Mouse (Mus musculus): ENCODE results near the gene Plscr3. TPM values are rescaled to one million over a fixed set of nuclear protein-coding genes. Genes with fewer than 3 reads are reported as not detected.
A peak's percentile ranks its signal among the peaks of the same experiment; 100 is the strongest.

Plscr3 gene
- polyA plus RNA-seq, 1 experiment from 2014 or later, result 148 TPM

DNA sequence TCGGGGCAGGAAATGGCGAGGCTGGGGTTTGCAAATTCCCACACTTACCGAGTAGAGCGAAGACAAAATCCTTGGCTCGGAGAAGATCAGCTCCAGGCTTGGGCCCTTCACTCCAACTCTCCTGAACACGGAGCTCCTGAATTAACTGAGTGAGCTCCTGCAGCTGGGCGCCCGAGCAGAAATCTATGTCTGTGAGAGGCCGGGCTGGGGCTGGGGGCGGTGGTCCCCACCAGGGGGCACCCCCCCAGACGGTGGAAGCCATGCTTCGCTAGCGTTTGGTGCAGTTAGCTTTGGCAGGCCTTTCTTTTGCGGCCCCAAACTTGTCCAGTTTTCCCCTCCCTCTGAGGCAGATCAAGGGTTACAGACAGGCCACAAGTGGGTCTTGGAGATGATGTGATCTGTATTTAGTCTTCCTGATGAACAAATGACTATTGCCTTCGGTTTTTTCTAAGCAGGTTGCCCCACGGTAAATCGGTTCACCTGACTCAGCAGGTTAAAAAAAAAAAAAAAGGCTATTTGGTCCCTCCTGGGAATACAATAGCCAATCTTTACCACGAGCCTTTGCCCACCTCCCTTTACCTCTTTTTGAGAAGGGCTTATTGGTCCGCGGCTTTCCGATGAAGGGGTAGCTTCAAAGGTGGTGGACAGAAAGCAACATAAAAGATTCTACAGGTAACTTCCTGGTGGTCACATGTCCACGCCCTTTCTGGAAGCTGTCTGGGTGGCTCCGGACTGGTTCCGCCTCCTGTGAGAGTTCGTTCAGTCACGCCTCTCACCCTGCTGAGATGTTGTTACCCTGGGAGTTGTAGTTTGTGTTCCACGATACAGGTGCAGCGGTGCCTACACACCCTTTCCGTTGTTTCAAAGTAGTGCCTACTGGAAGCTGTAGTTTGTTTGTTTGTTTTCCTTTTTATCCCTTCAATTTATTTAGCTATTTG lies 40.9 kb upstream of the Plscr3 start, which contains the start of gene Tmem102:
TSS of gene Tmem102 (minus strand) at position 653 of the 938 bp plus-strand sequence.
- Histone ChIP-seq H3K9me3 (replicated peaks) (no peaks in the 10 kb centered on the region), H3K36me3 (no peaks in the 10 kb centered on the region), H3K4me1 (peaks cover 50% of the 10 kb centered on the region), H3K4me3 (replicated peaks) (peak within 1 kb of the TSS; percentile 63), H3K4me2 (replicated peaks) (peak within 1 kb of the TSS; percentile 97), H3K27me3 (peaks cover 22% of the 10 kb centered on the region), H3K9ac (peak within 1 kb of the TSS; percentile 12; the same call in 1 of the 2 replicates), H3K27ac (replicated peaks) (no peak within 1 kb of the TSS)
- 9% methylated on average over 29 of the region's 29 CpGs for WGBS
- no peak for ATAC-seq (ENCODE audit: insufficient number of reproducible peaks, low FRiP score, low TSS enrichment, low read depth)

DNA sequence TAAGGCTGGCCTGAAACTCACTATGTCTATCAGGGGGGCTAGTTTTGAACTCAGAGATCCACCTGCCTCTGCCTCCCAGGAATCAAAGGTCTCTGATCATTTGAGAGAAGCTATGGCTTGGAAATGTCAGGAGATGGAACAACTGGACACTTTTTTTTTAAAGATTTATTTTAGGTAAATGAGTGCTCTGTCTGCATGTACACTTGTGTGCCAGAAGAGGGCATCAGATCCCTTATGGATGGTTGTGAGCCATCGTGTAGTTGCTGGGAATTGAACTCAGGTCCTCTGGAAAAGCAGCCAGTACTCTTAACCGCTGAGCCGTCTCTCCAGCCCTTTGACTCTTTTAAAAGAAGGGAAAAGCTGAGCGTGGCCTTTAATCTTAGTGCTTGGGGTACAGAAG lies 39.8 kb upstream of the Plscr3 start:
- WGBS, result 74% methylated on average over 4 of the region's 4 CpGs
- H3K9ac ChIP-seq, result no peak overlapping the region
- peaks cover 39% of the 10 kb centered on the region for H3K4me1 ChIP-seq
- H3K4me3 ChIP-seq (replicated peaks), result no peak overlapping the region
- peaks cover 22% of the 10 kb centered on the region for H3K27me3 ChIP-seq
- no peaks in the 10 kb centered on the region for H3K36me3 ChIP-seq
- no peak overlapping the region for H3K4me2 ChIP-seq (replicated peaks)
- no peaks in the 10 kb centered on the region for H3K9me3 ChIP-seq (replicated peaks)
- no peak for ATAC-seq (ENCODE audit: insufficient number of reproducible peaks, low FRiP score, low TSS enrichment, low read depth)
- H3K27ac ChIP-seq (replicated peaks), result no peak overlapping the region

DNA sequence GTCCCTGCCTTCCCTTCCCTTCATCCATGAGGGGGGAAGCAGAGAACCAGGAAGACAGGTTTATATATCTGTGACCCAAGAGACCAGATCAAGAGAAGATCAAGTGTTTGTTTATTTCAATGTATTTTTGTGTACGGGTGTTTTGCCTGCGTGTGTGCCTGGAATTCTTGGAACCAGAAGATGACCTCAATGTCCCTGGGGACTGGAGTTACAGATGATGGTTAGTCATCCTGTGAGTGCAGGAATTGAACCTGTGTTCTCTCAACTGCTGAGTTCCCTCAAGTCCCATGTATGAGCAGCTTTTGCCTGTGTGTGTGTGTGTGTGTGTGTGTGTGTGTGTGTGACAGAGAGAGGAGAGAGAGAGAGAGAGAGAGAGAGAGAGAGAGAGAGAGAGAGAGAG lies 38.5 kb upstream of the Plscr3 start:
- no peak for ATAC-seq (ENCODE audit: insufficient number of reproducible peaks, low FRiP score, low TSS enrichment, low read depth)

DNA sequence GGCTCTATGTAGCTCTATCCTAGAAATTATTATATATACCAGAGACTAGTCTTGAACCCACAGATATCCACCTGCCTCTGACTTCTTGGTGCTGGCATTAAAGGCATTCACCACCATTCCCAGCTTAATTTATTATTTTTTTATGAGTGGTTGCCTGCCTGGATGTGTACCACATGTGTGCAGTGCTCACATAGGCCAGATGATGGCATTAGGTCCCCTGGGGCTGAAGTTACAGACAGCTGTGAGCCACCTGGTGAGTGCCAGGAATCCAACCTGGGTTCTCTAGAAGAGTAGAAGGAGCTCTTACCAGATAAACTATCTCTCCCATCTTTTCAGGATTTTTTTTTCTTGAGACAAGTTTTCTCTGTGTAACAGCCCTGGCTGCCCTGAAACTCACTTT lies 35.9 kb upstream of the Plscr3 start:
- Histone ChIP-seq H3K36me3 (no peaks in the 10 kb centered on the region), H3K9me3 (replicated peaks) (no peaks in the 10 kb centered on the region), H3K4me2 (replicated peaks) (no peak overlapping the region), H3K27ac (replicated peaks) (no peak overlapping the region), H3K4me1 (no peaks in the 10 kb centered on the region), H3K9ac (no peak overlapping the region), H3K4me3 (replicated peaks) (no peak overlapping the region), H3K27me3 (peaks cover 5% of the 10 kb centered on the region; the same call in 1 of the 2 replicates)
- ATAC-seq (ENCODE audit: insufficient number of reproducible peaks, low FRiP score, low TSS enrichment, low read depth), result no peak

More for the DNA sequence above, 38.5 kb upstream of the Plscr3 start:
- Histone ChIP-seq H3K9ac (no peak overlapping the region), H3K36me3 (no peaks in the 10 kb centered on the region), H3K4me1 (peaks cover 26% of the 10 kb centered on the region), H3K27me3 (peaks cover 17% of the 10 kb centered on the region), H3K4me2 (replicated peaks) (no peak overlapping the region), H3K27ac (replicated peaks) (no peak overlapping the region), H3K9me3 (replicated peaks) (no peaks in the 10 kb centered on the region), H3K4me3 (replicated peaks) (no peak overlapping the region)
- 68% methylated on average over 2 of the region's 2 CpGs for WGBS

DNA sequence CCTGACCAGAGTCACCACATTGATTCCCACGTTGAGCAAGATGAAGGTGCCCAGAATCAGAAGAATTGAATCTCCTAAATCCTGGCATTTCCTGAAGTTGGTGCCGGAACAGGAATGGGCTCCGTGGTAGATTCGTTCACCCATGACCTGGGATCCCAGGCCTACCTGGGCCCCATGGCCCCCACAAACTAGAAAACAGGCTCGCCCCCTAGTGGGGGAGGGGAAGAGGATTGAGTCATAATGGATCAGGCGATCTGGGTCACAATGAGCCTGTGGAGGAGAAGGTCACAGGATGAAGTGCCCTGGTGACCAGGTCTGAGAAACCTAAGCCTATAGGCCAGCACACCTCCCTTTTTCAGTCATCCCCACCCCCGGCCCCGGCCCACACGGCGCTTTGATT lies 31.0 kb upstream of the Plscr3 start, which contains the start of gene Gm39566:
TSS of gene Gm39566 (minus strand) at position 144 of the 400 bp plus-strand sequence.
- no peak within 1 kb of the TSS for H3K4me3 ChIP-seq (replicated peaks)
- WGBS, result 61% methylated on average over 10 of the region's 10 CpGs
- no peak for ATAC-seq (ENCODE audit: insufficient number of reproducible peaks, low FRiP score, low TSS enrichment, low read depth)
- H3K36me3 ChIP-seq, result no peaks in the 10 kb centered on the region
- no peak within 1 kb of the TSS for H3K27ac ChIP-seq (replicated peaks)
- no peak within 1 kb of the TSS for H3K4me2 ChIP-seq (replicated peaks)
- no peak within 1 kb of the TSS for H3K9ac ChIP-seq
- H3K4me1 ChIP-seq, result no peaks in the 10 kb centered on the region
- H3K9me3 ChIP-seq (replicated peaks), result no peaks in the 10 kb centered on the region
- no peaks in the 10 kb centered on the region for H3K27me3 ChIP-seq

DNA sequence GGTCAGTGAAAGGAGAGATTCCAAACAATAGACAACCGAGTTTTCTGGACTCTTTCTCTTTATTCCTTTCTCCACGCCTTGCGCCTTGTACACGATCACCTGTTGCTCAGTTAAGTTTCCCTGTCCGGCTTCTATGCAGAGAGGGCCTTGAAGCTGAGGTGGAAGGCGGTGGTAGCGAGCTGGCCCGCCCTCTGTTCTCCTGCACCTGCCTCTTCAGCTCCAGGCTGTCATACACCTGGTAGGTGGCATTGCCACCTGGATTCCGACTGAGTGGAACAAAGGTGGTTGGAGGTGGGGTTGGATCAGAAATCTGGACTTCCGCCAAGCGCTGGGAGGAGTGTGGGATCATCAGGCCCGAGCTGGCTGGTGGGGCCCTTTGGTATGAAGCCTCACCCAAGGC lies 29.7 kb upstream of the Plscr3 start:
- WGBS, result 87% methylated on average over 12 of the region's 12 CpGs
- H3K36me3 ChIP-seq, result no peaks in the 10 kb centered on the region

DNA sequence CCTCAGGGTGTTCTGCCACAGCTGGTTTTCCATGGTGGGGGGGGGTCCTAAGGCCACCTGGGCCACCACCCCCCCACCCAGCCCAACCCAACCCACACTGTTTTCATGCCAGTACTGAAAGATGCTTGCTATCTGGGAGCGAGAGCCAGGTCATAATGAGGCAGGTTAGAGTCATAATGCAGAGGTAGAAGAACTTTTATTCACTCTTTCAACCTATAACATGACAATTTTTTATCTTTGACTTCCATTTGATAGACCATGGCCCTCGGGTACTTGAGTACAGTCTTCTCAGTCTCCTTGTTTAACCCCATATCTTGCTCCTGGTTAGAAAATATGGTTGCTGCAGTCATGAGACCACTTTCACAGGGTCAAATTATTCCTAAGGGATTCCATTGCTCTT lies 27.8 kb upstream of the Plscr3 start, which contains the start of gene Spem2:
TSS of gene Spem2 (minus strand) at position 101 of the 400 bp plus-strand sequence.
- no peak within 1 kb of the TSS for H3K4me2 ChIP-seq (replicated peaks)
- ATAC-seq (ENCODE audit: insufficient number of reproducible peaks, low FRiP score, low TSS enrichment, low read depth), result no peak
- H3K9me3 ChIP-seq (replicated peaks), result no peaks in the 10 kb centered on the region
- WGBS, result 89% methylated on average over 2 of the region's 2 CpGs
- no peak within 1 kb of the TSS for H3K9ac ChIP-seq
- no peaks in the 10 kb centered on the region for H3K27me3 ChIP-seq
- no peaks in the 10 kb centered on the region for H3K4me1 ChIP-seq
- no peak within 1 kb of the TSS for H3K27ac ChIP-seq (replicated peaks)
- H3K4me3 ChIP-seq (replicated peaks), result no peak within 1 kb of the TSS
- no peaks in the 10 kb centered on the region for H3K36me3 ChIP-seq

More for the DNA sequence above, 29.7 kb upstream of the Plscr3 start:
- H3K4me1 ChIP-seq, result no peaks in the 10 kb centered on the region
- ATAC-seq (ENCODE audit: insufficient number of reproducible peaks, low FRiP score, low TSS enrichment, low read depth), result no peak
- H3K27me3 ChIP-seq, result no peaks in the 10 kb centered on the region
- H3K4me2 ChIP-seq (replicated peaks), result no peak overlapping the region
- no peak overlapping the region for H3K27ac ChIP-seq (replicated peaks)
- H3K9ac ChIP-seq, result no peak overlapping the region
- H3K9me3 ChIP-seq (replicated peaks), result no peaks in the 10 kb centered on the region
- no peak overlapping the region for H3K4me3 ChIP-seq (replicated peaks)

DNA sequence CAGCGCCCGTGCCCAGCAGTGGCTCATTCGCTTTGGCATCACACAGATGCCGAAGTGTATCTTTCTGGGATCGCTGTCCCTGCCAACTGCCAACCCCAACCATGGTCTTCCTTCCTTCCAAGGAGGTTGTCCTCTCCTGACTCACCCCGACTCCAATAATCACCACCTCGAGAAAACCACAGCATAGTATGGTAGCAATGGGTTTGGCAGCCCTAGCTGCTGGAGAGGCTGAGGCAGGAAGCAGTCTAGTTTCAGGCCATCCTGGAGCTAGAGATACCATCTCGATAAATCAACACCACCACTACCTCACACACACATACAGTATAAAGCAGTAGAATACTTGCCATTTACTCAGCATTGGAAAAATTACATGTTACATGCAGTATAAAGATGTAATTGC lies 27.3 kb upstream of the Plscr3 start:
- H3K4me2 ChIP-seq (replicated peaks), result no peak overlapping the region
- H3K9me3 ChIP-seq (replicated peaks), result no peaks in the 10 kb centered on the region
- WGBS, result 91% methylated on average over 8 of the region's 8 CpGs
- H3K4me1 ChIP-seq, result no peaks in the 10 kb centered on the region
- no peak overlapping the region for H3K4me3 ChIP-seq (replicated peaks)
- no peak overlapping the region for H3K9ac ChIP-seq
- ATAC-seq (ENCODE audit: insufficient number of reproducible peaks, low FRiP score, low TSS enrichment, low read depth), result no peak
- no peaks in the 10 kb centered on the region for H3K27me3 ChIP-seq
- no peaks in the 10 kb centered on the region for H3K36me3 ChIP-seq
- no peak overlapping the region for H3K27ac ChIP-seq (replicated peaks)

DNA sequence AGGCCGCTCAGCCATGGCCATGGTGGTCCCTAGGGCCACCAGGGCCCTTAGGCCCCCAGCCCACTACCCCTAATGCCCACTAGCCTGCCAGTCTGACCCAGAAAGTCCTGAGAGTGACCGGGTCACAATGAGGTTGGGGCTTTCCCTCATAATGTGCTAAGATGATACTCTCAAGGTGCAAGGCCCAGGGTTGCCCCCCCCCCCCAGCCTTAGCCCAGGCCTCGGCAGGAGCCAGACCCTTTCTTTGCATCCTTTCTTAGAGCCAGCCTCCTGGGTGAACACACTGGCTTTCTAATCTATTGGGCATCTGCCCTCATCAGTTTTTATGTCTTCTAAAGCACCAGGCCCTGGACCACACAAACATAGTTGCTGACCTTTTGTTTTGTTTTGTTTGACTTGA lies 24.1 kb upstream of the Plscr3 start, which contains the start of gene Spem1:
TSS of gene Spem1 (minus strand) at position 101 of the 400 bp plus-strand sequence.
- H3K4me3 ChIP-seq (replicated peaks), result no peak within 1 kb of the TSS
- no peak within 1 kb of the TSS for H3K4me2 ChIP-seq (replicated peaks)
- H3K27me3 ChIP-seq, result no peaks in the 10 kb centered on the region
- no peaks in the 10 kb centered on the region for H3K4me1 ChIP-seq
- no peaks in the 10 kb centered on the region for H3K9me3 ChIP-seq (replicated peaks)
- H3K9ac ChIP-seq, result no peak within 1 kb of the TSS
- ATAC-seq (ENCODE audit: insufficient number of reproducible peaks, low FRiP score, low TSS enrichment, low read depth), result no peak
- H3K27ac ChIP-seq (replicated peaks), result no peak within 1 kb of the TSS
- 83% methylated on average over 3 of the region's 3 CpGs for WGBS
- peaks cover 29% of the 10 kb centered on the region for H3K36me3 ChIP-seq

DNA sequence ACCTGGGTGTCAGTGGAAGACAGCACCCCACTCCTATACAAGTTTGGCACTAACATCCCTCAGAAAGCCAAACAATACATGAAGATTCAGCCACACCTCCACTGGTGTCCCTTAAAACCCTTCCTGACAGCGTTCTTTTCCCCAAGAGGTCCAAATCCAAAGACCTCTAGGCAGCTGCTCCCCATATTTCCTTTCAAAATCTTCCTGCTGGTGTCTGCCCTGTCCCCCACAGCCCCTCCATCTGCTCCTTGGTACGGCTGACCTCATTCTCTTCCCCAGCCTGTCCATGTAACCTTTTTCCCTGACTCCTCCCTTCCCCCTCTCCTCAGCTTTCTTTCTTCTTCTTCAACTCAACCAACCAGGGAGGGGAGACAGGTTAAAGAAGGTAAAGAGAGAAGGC lies 22.7 kb upstream of the Plscr3 start:
- Histone ChIP-seq H3K9me3 (replicated peaks) (no peaks in the 10 kb centered on the region), H3K4me3 (replicated peaks) (no peak overlapping the region), H3K27ac (replicated peaks) (no peak overlapping the region), H3K36me3 (peaks cover 42% of the 10 kb centered on the region), H3K27me3 (no peaks in the 10 kb centered on the region), H3K9ac (no peak overlapping the region), H3K4me2 (replicated peaks) (no peak overlapping the region), H3K4me1 (no peaks in the 10 kb centered on the region)
- ATAC-seq (ENCODE audit: insufficient number of reproducible peaks, low FRiP score, low TSS enrichment, low read depth), result no peak
- 80% methylated on average over 2 of the region's 2 CpGs for WGBS

DNA sequence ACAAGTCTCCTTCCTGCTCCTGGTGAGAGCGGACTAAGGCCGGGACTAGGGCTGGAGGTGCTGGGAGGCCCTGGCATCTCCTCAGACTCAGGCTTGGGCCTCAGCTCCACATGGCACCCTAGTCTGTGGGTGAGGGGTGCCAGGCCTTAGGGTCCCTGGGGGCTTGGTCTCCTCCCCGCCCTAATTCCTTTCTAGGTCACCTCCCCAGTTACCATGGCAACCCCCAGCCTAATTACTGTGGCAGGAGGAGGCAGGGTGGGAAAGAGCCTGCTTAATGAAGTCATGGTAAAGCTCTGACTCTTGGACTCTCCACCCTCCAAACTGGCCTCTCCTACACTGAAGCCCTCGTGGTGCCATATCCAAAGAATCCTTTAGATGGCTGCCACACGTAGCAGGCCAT lies 17.3 kb upstream of the Plscr3 start:
- Histone ChIP-seq H3K27ac (replicated peaks) (no peak overlapping the region), H3K9ac (no peak overlapping the region), H3K4me3 (replicated peaks) (no peak overlapping the region), H3K4me2 (replicated peaks) (no peak overlapping the region), H3K4me1 (peaks cover 6% of the 10 kb centered on the region), H3K9me3 (replicated peaks) (no peaks in the 10 kb centered on the region), H3K36me3 (peaks cover 58% of the 10 kb centered on the region), H3K27me3 (no peaks in the 10 kb centered on the region)
- WGBS, result 73% methylated on average over 5 of the region's 5 CpGs
- ATAC-seq (ENCODE audit: insufficient number of reproducible peaks, low FRiP score, low TSS enrichment, low read depth), result no peak
